Mouse (Mus musculus) inflammation-experienced regulatory T-cells, adult 16 weeks (primary cell): ENCODE data around the gene Tmprss11g. TPM values are rescaled to one million over a fixed set of nuclear protein-coding genes. Genes with fewer than 3 reads are reported as not detected.

Experiments
- polyA plus RNA-seq: library from polyadenylated mRNA; unstranded; fragments of 100-300 nt; shearing (Covaris generic); gene quantifications from one replicate; pipeline ENCODE4 v1.2.1, GENCODE M21; 2017

The Tmprss11g gene
- not detected for polyA plus RNA-seq

GRCm38 (mm10) chr5:86518500-86518899, at the start of gene Tmprss11g:
TSS of gene Tmprss11g (minus strand) at chr5:86518600.

GRCm38 (mm10) chr5:86468890-86469289, 49.5 kb downstream of the Tmprss11g start, which contains the start of gene Tmprss11a:
TSS of gene Tmprss11a (minus strand) at chr5:86468990.

Other genes with a start within 250 kb of the Tmprss11g start
- gene Tmprss11c, start 229.3 kb downstream of the Tmprss11g start, polyA plus RNA-seq, result not detected
- gene Tmprss11d, start 145.2 kb downstream of the Tmprss11g start, polyA plus RNA-seq, result 0.12 TPM
- not detected for gene Tmprss11a, start 49.6 kb downstream of the Tmprss11g start, polyA plus RNA-seq
- gene Tmprss11f, start 113.8 kb upstream of the Tmprss11g start, polyA plus RNA-seq, result not detected
- gene Tmprss11b, start 157.8 kb upstream of the Tmprss11g start, polyA plus RNA-seq, result not detected
- 0.63 TPM for gene Tmprss11e, start 227.2 kb upstream of the Tmprss11g start, polyA plus RNA-seq